Mouse (Mus musculus) erythroblast, embryonic 14.5 days (primary cell): Measurements from ENCODE around the gene Nfat5. TPM values are rescaled to one million over a fixed set of nuclear protein-coding genes. Genes with fewer than 3 reads are reported as not detected.

Source experiments
- H3K27me3 ChIP-seq: 2 replicates; pipeline ENCODE4 v1.6.1; 2012; ENCODE audit warnings: inconsistent platforms; ENCODE audit not compliant: control insufficient read depth
- H3K36me3 ChIP-seq: 2 replicates; pipeline ENCODE4 v1.6.1; 2012; ENCODE audit warnings: mild to moderate bottlenecking, inconsistent platforms; ENCODE audit not compliant: control insufficient read depth
- H3K4me1 ChIP-seq: 2 replicates; pipeline ENCODE4 v1.6.1; 2012; ENCODE audit warnings: inconsistent platforms; ENCODE audit not compliant: control insufficient read depth
- H3K4me3 ChIP-seq: replicated peaks from 2 replicates; pipeline ENCODE3; 2012; ENCODE audit warnings: moderate library complexity, mild to moderate bottlenecking, inconsistent platforms
- H3K9me3 ChIP-seq: 2 replicates; pipeline ENCODE4 v1.6.1; 2012; ENCODE audit warnings: low read length, inconsistent platforms, mixed read lengths; ENCODE audit not compliant: control insufficient read depth
- GATA1 ChIP-seq: IDR thresholded peaks from 2 replicates; pipeline ENCODE4 v1.6.1; 2012; ENCODE audit warnings: low read length, inconsistent platforms, mixed read lengths
- TAL1 ChIP-seq: IDR thresholded peaks from 3 replicates; pipeline ENCODE4 v1.6.1; 2012; ENCODE audit warnings: low read length, inconsistent platforms, mixed read lengths
- polyA plus RNA-seq: library from polyadenylated mRNA; stranded (reverse); fragments of >175 nt; gene quantifications from 2 replicates; pipeline ENCODE4 v1.2.3, GENCODE M21; 2012

The Nfat5 gene
- polyA plus RNA-seq, 1 experiment: 0.04 TPM

GRCm38 (mm10) chr8:107387861-107388260 lies 94.6 kb downstream of the Nfat5 start:
- H3K36me3 ChIP-seq: peaks cover 3% of the 10 kb centered on the region
- no peak overlapping the region for H3K4me3 ChIP-seq
- TF ChIP-seq TAL1 (no peak), GATA1 (no peak)
- no peaks in the 10 kb centered on the region for H3K9me3 ChIP-seq
- no peaks in the 10 kb centered on the region for H3K27me3 ChIP-seq
- H3K4me1 ChIP-seq: peaks cover 12% of the 10 kb centered on the region

DNA sequence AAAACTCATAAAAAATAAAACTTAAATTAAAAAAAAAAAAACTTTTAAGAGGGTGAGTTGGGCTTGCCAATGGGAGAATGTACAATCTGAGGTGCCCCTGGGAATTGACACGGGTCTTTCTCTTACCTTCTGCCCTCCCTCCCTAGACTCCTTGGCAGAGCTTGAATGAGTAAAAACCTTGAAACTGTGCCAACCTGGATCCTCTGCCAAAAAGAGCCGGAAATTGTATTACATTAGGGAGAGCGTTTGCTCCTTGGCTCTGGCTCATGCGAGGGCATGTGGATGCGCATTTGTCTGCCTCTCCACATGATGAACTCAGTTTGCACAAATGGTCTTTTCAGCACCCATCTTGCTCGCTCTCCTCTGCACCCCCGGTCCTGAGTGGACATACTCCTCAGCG lies 96.3 kb downstream of the Nfat5 start:
- H3K27me3 ChIP-seq: no peaks in the 10 kb centered on the region
- TF ChIP-seq GATA1 (no peak), TAL1 (no peak)
- no peak overlapping the region for H3K4me3 ChIP-seq
- H3K36me3 ChIP-seq: peaks cover 3% of the 10 kb centered on the region
- no peaks in the 10 kb centered on the region for H3K9me3 ChIP-seq
- H3K4me1 ChIP-seq: peaks cover 12% of the 10 kb centered on the region

GRCm38 (mm10) chr8:107390476-107391135 lies 97.3 kb downstream of the Nfat5 start:
- Histone ChIP-seq H3K36me3 (peaks cover 3% of the 10 kb centered on the region), H3K9me3 (no peaks in the 10 kb centered on the region), H3K4me1 (peaks cover 12% of the 10 kb centered on the region), H3K4me3 (no peak overlapping the region), H3K27me3 (no peaks in the 10 kb centered on the region)
- TF ChIP-seq TAL1 (no peak), GATA1 (no peak)

DNA sequence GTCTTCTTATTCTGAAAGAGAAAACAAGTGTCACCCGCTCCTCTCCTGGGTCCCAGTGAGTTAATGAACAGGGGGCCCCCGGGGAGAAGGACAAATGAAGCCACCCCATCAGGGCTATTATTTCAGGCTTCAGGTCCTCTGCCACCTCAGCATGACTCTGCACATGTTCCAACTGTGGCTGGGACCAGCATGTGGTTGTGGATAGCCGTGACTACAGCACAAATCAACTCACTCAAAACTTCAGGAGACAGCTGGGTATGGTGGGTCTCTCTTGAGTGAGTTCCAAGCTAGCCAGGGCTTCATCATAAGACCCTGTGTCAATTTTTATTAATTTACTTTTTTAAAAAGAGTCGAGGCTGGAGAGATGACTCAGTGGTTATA lies 97.9 kb downstream of the Nfat5 start:
- H3K4me3 ChIP-seq: no peak overlapping the region
- no peaks in the 10 kb centered on the region for H3K27me3 ChIP-seq
- peaks cover 8% of the 10 kb centered on the region for H3K4me1 ChIP-seq
- H3K9me3 ChIP-seq: no peaks in the 10 kb centered on the region
- TF ChIP-seq TAL1 (no peak), GATA1 (no peak)
- H3K36me3 ChIP-seq: peaks cover 3% of the 10 kb centered on the region

DNA sequence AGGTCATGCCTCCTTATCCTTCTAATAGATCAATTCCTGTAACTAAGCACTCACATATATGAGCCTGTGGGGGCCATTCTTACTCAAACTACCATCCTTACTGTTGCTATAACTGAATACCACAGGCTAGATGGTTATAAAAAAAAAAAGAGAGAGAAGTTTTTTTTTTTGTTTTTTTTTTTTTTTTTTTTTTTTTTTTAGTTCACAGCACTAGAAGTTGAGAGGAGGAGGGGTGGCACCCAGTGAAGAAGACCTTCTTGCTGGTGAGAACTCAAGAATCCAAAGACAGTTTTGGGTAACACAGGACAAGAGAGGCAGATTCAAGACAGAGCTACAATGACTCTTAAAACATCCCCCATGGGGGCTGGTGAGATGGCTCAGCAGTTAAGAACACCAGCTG lies 102.1 kb downstream of the Nfat5 start:
- H3K9me3 ChIP-seq: no peaks in the 10 kb centered on the region
- TF ChIP-seq TAL1: no peak
- no peak for TF ChIP-seq GATA1
- no peaks in the 10 kb centered on the region for H3K27me3 ChIP-seq
- no peak overlapping the region for H3K4me3 ChIP-seq
- peaks cover 24% of the 10 kb centered on the region for H3K4me1 ChIP-seq
- H3K36me3 ChIP-seq: no peaks in the 10 kb centered on the region; the same call in 1 of the 2 replicates

GRCm38 (mm10) chr8:107396106-107396670 lies 102.9 kb downstream of the Nfat5 start:
- H3K27me3 ChIP-seq: no peaks in the 10 kb centered on the region
- H3K36me3 ChIP-seq: peaks cover 4% of the 10 kb centered on the region; the same call in 1 of the 2 replicates
- peaks cover 27% of the 10 kb centered on the region for H3K4me1 ChIP-seq
- H3K4me3 ChIP-seq: no peak overlapping the region
- TF ChIP-seq TAL1 (no peak), GATA1 (no peak)
- H3K9me3 ChIP-seq: no peaks in the 10 kb centered on the region

GRCm38 (mm10) chr8:107397665-107398064 lies 104.4 kb downstream of the Nfat5 start:
- Histone ChIP-seq H3K27me3 (no peaks in the 10 kb centered on the region), H3K4me1 (peaks cover 42% of the 10 kb centered on the region), H3K36me3 (peaks cover 4% of the 10 kb centered on the region; the same call in 1 of the 2 replicates), H3K4me3 (no peak overlapping the region), H3K9me3 (no peaks in the 10 kb centered on the region)
- TF ChIP-seq TAL1: no peak
- TF ChIP-seq GATA1: no peak

GRCm38 (mm10) chr8:107399495-107399894 lies 106.2 kb downstream of the Nfat5 start:
- Histone ChIP-seq H3K9me3 (no peaks in the 10 kb centered on the region), H3K4me1 (peaks cover 60% of the 10 kb centered on the region), H3K27me3 (no peaks in the 10 kb centered on the region), H3K4me3 (no peak overlapping the region), H3K36me3 (peaks cover 5% of the 10 kb centered on the region; the same call in 1 of the 2 replicates)
- no peak for TF ChIP-seq GATA1
- no peak for TF ChIP-seq TAL1

DNA sequence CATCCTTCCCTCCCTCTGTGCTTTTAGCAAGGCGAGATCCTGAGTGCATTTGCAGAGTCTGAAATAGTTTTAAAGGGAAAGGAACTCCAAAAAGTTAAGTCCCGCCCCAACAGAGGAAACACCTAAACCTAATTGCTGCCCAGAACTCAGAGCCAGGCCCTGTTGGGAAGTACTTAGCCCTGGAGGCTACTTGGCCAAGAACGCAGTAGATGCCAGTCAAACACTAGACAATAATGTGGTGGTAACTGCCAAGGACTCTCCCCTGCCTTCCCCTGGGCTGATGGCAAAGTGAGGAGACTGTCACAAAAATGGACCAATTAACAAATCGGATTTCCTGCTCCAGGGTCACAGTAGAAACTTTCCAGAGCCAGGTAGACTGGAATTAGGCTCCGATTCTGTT lies 108.6 kb downstream of the Nfat5 start:
- Histone ChIP-seq H3K27me3 (no peaks in the 10 kb centered on the region), H3K4me3 (peak overlapping the region; percentile 63), H3K4me1 (peaks cover 76% of the 10 kb centered on the region), H3K9me3 (no peaks in the 10 kb centered on the region), H3K36me3 (peaks cover 8% of the 10 kb centered on the region)
- TF ChIP-seq TAL1: no peak
- TF ChIP-seq GATA1: no peak
